Mouse (Mus musculus) cortical plate, adult 2 months (tissue): ENCODE results near the gene Vim. TPM values are rescaled to one million over a fixed set of nuclear protein-coding genes. Genes with fewer than 3 reads are reported as not detected.

Experiments
- H3K27ac ChIP-seq: fragments of 200-500 bp; 2 replicates; pipeline ENCODE4 v1.5.1; 2012; ENCODE audit warnings: low read length, control low read depth, inconsistent platforms; ENCODE audit not compliant: insufficient read depth
- H3K4me1 ChIP-seq: fragments of 200-500 bp; 2 replicates; pipeline ENCODE4 v1.6.1; 2011; ENCODE audit warnings: low read length; ENCODE audit not compliant: control insufficient read depth, insufficient read depth
- H3K4me3 ChIP-seq: fragments of 200-500 bp; 2 replicates; pipeline ENCODE4 v1.5.1; 2011; ENCODE audit warnings: mild to moderate bottlenecking, low read length, control low read depth; ENCODE audit not compliant: insufficient read depth
- CTCF ChIP-seq: fragments of 200-500 bp; IDR thresholded peaks from 2 replicates; pipeline ENCODE4 v1.5.1; 2011; ENCODE audit warnings: mild to moderate bottlenecking, control low read depth, low read length; ENCODE audit not compliant: insufficient read depth; ENCODE audit errors: extremely low read depth
- POLR2A ChIP-seq: fragments of 200-500 bp; IDR thresholded peaks from 2 replicates; pipeline ENCODE4 v1.6.1; 2011; ENCODE audit warnings: mild to moderate bottlenecking, low read length, control low read depth; ENCODE audit not compliant: insufficient read depth; ENCODE audit errors: extremely low read depth
- polyA plus RNA-seq: library from polyadenylated mRNA; depleted of rRNA; stranded (reverse); fragments of >200 nt; gene quantifications from 2 replicates; pipeline ENCODE4 v1.2.3, GENCODE M21; 2012; rRNA removed

Gene Vim
- polyA plus RNA-seq = 85.8 and 101 TPM in 2 replicates

DNA sequence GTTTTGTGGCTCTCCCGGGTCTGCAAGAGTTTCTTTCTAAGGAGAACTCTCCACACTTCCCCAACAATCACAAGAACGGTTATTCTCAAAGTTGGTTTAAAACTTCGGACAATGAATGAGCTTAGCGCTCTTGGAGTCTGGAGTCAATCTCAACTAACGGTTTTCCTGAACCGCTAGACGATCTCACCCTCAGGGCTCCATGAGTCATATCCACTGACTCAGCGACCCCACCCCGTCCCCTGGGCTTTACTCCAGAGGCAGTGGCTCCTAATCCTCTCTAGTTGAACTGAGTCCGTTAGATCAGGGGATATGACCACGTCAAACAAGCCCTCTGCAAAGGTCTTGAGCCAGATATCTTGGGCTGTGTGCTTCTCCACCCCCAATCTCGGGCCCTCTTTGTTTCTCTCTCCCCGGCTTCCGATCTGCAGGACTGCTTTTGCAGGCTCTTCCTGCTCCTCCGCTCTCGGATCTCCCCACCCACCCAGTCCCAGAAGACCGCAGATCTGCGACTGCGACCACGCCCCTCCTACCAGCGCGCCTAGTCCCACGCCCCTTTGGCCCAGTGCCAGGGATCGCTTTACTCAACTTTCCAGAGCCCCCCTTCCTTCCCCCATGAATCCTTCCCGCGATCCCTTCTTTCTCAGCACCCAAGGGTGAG, at the start of gene Vim:
Vim (plus strand) TSS at position 520 of the 658 bp plus-strand sequence.
- Histone ChIP-seq H3K4me3 (peak within 1 kb of the TSS; percentile 41), H3K4me1 (peaks cover 1% of the 10 kb centered on the region), H3K27ac (peak within 1 kb of the TSS; percentile 36)
- no peak for TF ChIP-seq CTCF
- no peak for TF ChIP-seq POLR2A

DNA sequence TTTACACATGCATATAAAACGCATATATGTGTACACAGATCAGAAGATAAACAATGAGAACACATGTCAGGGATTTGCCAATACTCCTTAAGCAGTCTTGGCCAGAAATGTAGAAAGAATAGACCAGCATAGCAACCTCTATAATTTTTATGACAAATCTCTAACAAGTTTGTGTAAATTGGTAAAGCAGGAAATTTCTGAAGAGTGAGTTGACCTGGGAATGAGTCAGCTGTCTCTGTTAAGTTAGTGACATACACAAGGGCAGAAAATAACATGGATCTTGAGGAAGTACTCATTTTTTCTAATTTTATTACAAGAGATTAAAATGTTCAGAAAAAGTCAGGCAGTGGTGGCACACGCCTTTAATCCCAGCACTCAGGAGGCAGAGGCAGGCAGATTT, 47.5 kb upstream of the Vim start:
- no peak for TF ChIP-seq CTCF
- no peak for TF ChIP-seq POLR2A
- Histone ChIP-seq H3K4me3 (no peak overlapping the region), H3K4me1 (peaks cover 2% of the 10 kb centered on the region; the same call in 1 of the 2 replicates), H3K27ac (no peak overlapping the region)

DNA sequence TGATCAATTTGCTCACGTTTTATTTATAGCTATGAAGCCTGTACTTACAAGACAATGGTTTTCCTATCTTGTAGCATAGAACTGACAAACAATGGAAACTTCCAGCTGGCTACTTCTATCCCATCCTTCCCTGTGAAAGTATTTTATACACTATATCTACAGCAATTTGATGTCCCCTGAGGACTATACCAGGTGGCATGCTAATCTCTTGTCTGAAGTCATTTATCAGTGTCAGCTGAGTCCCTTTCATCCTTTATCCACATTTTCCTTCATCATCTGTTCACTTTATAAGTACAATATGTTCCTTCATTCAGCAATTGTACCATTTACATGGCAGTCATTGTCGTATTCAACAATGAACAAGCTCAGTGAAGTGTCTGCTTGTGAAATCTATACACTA, 46.6 kb upstream of the Vim start:
- Histone ChIP-seq H3K4me3 (no peak overlapping the region), H3K4me1 (peaks cover 2% of the 10 kb centered on the region; the same call in 1 of the 2 replicates), H3K27ac (no peak overlapping the region)
- TF ChIP-seq CTCF (no peak), POLR2A (no peak)

DNA sequence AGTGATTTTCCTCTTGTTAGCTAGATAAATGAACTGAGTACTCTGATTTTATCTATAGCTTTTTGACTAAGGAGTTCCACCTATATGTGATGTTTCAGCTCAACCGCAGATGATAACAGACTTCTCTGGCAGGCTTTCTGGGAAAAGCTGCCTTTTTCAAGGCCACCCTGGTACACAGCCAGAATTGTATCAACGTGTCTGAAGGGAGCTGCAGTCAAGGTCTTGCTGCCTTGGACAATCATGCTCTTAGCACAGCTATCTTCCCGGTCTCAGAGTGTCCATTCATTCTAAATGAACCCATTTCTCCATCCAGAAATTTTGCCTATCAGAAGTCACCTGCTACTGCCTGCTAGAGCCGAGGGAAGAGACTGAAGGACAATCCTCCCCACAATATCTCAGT, 46.2 kb upstream of the Vim start:
- Histone ChIP-seq H3K4me1 (peaks cover 2% of the 10 kb centered on the region; the same call in 1 of the 2 replicates), H3K4me3 (no peak overlapping the region), H3K27ac (no peak overlapping the region)
- TF ChIP-seq POLR2A (no peak), CTCF (no peak)

DNA sequence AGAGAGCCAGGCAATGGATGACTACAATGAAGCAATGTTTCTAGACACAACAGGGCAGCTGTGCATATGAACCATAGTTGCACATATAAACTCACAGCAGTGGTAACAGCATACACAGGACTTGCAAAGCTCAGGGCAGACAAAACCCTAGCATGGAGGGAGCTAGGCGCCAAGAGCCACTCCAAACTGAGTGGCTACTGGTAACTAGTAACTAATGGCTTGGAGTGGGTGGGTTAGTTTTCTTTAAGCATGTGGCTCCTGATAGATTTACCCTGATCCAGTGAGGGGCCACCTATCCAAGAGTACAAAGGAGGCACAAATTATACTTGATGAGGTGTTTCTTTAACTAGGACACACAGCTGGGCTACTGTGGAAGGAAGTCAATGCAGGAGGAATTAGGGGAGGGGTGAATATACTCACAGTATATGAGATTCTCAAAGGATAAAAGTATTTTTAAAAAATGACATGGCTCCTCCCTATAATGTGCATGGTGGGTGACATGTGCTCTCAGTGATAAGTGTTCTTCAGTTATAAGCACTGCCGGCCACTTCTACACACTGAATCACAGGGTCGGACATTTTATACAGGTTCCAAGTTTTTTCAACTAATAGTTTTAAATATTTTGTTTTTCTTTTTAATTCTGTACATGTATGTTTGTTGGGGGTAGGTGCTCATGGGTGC, 44.3 kb upstream of the Vim start:
- Histone ChIP-seq H3K27ac (no peak overlapping the region), H3K4me1 (peaks cover 2% of the 10 kb centered on the region; the same call in 1 of the 2 replicates), H3K4me3 (no peak overlapping the region)
- no peak for TF ChIP-seq CTCF
- TF ChIP-seq POLR2A = no peak

DNA sequence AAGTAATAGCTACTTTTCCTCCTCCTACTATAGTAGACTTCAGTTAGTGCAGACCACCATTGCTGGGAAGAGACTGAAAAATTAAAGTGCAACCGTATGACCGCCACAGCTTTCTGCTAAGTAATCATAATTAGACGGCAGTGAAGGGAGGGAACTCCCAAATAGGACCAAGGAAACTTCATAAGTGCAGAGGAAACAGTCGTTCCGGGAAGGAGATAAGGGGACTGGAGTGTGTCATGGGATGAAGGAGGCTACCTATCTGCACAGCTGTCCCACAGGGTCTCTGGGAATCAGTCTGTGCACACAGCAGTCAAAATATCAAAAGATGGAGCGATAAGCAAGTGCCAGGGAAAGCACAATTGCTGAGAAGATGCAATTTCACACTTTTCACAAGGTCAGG, 43.1 kb upstream of the Vim start:
- no peak overlapping the region for H3K27ac ChIP-seq
- TF ChIP-seq CTCF = no peak
- TF ChIP-seq POLR2A = no peak
- no peak overlapping the region for H3K4me3 ChIP-seq
- peaks cover 2% of the 10 kb centered on the region; the same call in 1 of the 2 replicates for H3K4me1 ChIP-seq

DNA sequence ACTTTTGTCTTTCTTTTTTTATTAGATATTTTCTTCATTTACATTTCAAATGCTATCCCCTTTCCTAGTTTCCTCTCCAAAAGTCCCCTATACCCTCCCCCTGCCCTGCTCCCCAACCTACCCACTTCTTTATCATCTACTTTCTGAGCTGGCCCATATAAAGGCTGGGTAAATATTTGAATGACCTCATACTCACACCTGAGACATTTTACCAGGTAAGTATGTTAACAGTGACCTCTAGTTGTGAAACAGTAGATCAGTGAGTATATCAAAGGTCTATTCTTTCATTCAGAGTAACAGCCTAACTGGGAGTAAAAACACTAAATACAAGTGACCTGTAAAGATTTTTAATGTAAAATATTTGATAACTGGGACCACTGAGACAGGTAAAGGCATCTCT, 37.0 kb upstream of the Vim start:
- Histone ChIP-seq H3K4me3 (no peak overlapping the region), H3K27ac (no peak overlapping the region), H3K4me1 (no peaks in the 10 kb centered on the region)
- TF ChIP-seq CTCF = no peak
- TF ChIP-seq POLR2A = no peak

DNA sequence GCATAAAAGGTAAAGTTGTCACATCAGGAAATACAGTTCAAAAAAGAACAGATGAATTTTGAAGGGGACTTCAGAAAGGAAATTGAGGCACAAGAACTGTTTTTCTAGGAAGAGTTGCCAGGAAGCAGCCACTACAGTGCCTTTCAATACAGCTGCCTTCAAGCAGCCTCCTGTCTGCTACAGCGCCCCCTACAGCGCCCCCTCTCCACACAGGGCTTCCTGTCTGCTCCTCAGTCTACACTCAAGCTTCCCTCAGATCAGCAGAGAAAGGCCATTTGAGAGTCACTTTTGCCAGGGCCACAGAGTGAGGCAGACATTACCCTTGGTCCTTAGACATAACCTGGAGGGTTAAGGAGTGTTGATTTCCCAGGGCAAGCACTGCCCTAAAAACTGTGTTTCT, 36.0 kb upstream of the Vim start:
- TF ChIP-seq POLR2A (no peak), CTCF (no peak)
- no peak overlapping the region for H3K27ac ChIP-seq
- no peaks in the 10 kb centered on the region for H3K4me1 ChIP-seq
- no peak overlapping the region for H3K4me3 ChIP-seq

DNA sequence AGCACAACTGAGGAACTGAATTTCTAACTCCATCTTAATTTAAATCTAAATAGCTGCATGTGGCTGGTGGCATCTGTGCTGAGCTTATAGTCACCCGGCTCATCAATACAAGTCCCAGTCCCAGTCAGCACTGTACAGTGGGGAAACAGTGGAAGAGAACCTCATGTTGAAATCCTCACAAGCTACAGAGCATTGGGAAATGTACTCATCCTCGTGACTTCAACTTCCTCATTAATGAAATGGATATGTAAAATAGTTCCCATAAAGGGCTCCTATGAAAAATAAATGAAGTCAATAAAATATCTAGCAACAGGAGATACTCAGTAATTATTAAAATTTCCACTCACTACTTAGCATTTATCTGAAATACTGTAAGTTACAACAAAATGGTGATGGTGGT, 35.5 kb upstream of the Vim start:
- Histone ChIP-seq H3K4me3 (no peak overlapping the region), H3K27ac (no peak overlapping the region), H3K4me1 (no peaks in the 10 kb centered on the region)
- TF ChIP-seq POLR2A = no peak
- TF ChIP-seq CTCF = no peak

DNA sequence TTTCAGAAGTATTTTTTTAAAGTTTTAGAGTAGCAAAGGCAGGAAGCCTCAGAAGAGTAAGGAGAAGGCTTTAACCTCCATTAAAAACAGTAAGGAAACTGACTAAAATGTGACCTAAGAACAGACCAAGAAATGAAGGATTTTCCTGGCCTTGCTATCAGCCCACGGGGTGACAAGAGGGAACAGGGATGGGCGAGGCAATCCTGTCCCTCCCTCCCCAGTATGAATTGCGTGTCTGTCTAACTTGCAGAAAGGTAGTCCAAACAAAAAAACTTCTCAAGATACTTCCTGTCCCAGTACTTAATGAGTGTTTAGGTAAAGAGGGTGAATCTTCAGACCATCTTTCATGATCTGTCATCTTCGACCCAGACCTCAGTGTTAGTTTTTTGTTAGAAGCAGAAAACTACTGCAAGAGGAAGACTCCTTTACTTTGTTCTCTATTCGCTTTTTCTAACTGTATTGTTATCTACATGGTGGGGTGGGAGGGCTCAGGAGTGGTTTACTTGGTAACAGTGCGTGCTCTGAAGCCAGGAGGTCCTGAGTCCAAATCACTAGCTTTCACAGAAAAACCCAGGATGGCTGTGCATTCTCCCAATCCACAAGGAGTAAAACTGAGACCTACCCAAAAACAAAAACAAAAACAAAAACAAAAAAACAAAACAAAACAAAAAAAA, 34.9 kb upstream of the Vim start:
- H3K27ac ChIP-seq = no peak overlapping the region

More for the DNA sequence above, 34.9 kb upstream of the Vim start:
- TF ChIP-seq POLR2A (no peak), CTCF (no peak)
- no peak overlapping the region for H3K4me3 ChIP-seq
- H3K4me1 ChIP-seq = no peaks in the 10 kb centered on the region
